Mouse (Mus musculus): ENCODE results near the gene Hic2.

GRCm38 (mm10) chr16:17222197-17222596 is 11.2 kb upstream of the Hic2 start:
- no peak for TF ChIP-seq GATA1 (IDR thresholded peaks at IDR 0.05; ENCODE audit: low read length)
- no peak for TF ChIP-seq TAL1 (IDR thresholded peaks at IDR 0.05; ENCODE audit: low read length)
